Mouse (Mus musculus) stomach, postnatal 0 days (tissue): Measurements from ENCODE around the gene Hsd3b7. TPM values are rescaled to one million over a fixed set of nuclear protein-coding genes. Genes with fewer than 3 reads are reported as not detected.

Experiments used
- ATAC-seq: fragments of 200-750 bp; cut with Nextera tagmentation; 2 replicates; pipeline ENCODE4 v1.8.0; 2017; ENCODE audit not compliant: low FRiP score, low TSS enrichment
- DNase-seq: peaks from one replicate; pipeline ENCODE4 v3.0.0-alpha.2; 2016; ENCODE audit warnings: low spot score
- H3K27ac ChIP-seq: fragments of 300-500 bp; sonication (generic); replicated peaks from 2 replicates; pipeline ENCODE4 v1.5.1; 2014; ENCODE audit warnings: mild to moderate bottlenecking, control low read depth
- H3K27me3 ChIP-seq: fragments of 300-500 bp; sonication (generic); 2 replicates; pipeline ENCODE4 v1.6.1; 2014; ENCODE audit warnings: low read length; ENCODE audit not compliant: control insufficient read depth, insufficient read depth
- H3K36me3 ChIP-seq: fragments of 300-500 bp; sonication (generic); 2 replicates; pipeline ENCODE4 v1.6.1; 2014; ENCODE audit warnings: low read length, mixed read lengths; ENCODE audit not compliant: control insufficient read depth, insufficient read depth
- H3K4me1 ChIP-seq: fragments of 300-500 bp; sonication (generic); replicated peaks from 2 replicates; pipeline ENCODE4 v1.6.1; 2014; ENCODE audit warnings: antibody characterized with exemption; ENCODE audit not compliant: control insufficient read depth, insufficient read depth
- H3K4me2 ChIP-seq: fragments of 300-500 bp; sonication (generic); replicated peaks from 2 replicates; pipeline ENCODE4 v1.6.1; 2014; ENCODE audit warnings: low read depth, mild to moderate bottlenecking, control low read depth, moderate library complexity
- H3K4me3 ChIP-seq: fragments of 300-500 bp; sonication (generic); 2 replicates; pipeline ENCODE4 v1.5.1; 2014; ENCODE audit warnings: low read depth, low read length, control low read depth
- H3K9ac ChIP-seq: fragments of 300-500 bp; sonication (generic); 2 replicates; pipeline ENCODE4 v1.6.1; 2014; ENCODE audit warnings: mild to moderate bottlenecking, low read length, control low read depth, mixed read lengths
- H3K9me3 ChIP-seq: fragments of 300-500 bp; sonication (generic); 2 replicates; pipeline ENCODE4 v1.6.1; 2016; ENCODE audit warnings: low read length; ENCODE audit not compliant: control insufficient read depth
- CTCF ChIP-seq: IDR thresholded peaks from 2 replicates; pipeline ENCODE4 v1.5.1; 2016; ENCODE audit warnings: antibody characterized with exemption, low read depth, mild to moderate bottlenecking, moderate library complexity
- EP300 ChIP-seq: optimal IDR thresholded peaks from 2 replicates; pipeline ENCODE3; 2016; ENCODE audit warnings: antibody characterized with exemption
- WGBS: fragments of 180-500 bp; shearing (Covaris S2); extraction: QIAGEN DNeasy Blood & Tissue Kit; methylation state at CpG from one replicate; pipeline ENCODE4 v1.1.7; 2014; 5-methylcytosine and 5-hydroxymethylcytosine counted together
- polyA plus RNA-seq: library from polyadenylated mRNA; unstranded; fragments of >200 nt; fragmentation: Nextera tagmentation; extraction: Ambion mirVana; gene quantifications from 2 replicates; pipeline ENCODE4 v1.2.1, GENCODE M21; 2015

The Hsd3b7 gene
- polyA plus RNA-seq, 1 experiment from 2014 or later, result 31.7 TPM

- Histone ChIP-seq H3K4me1 (no peaks in the 10 kb centered on the region), H3K27me3 (no peaks in the 10 kb centered on the region), H3K9me3 (no peaks in the 10 kb centered on the region), H3K27ac (no peak overlapping the region), H3K4me3 (no peak overlapping the region), H3K4me2 (no peak overlapping the region), H3K9ac (no peak overlapping the region), H3K36me3 (peaks cover 6% of the 10 kb centered on the region; the same call in 1 of the 2 replicates)
- DNase-seq (no peak), ATAC-seq (peak; percentile 42)
- WGBS, result 39% methylated on average over 5 of the region's 5 CpGs
- TF ChIP-seq CTCF (no peak), EP300 (no peak)
Measured at GRCm38 (mm10) chr7:127850906-127851305, 50.5 kb downstream of the Hsd3b7 start.

Other genes with a start within 250 kb of the Hsd3b7 start
- 22.7 and 24.3 TPM in 2 replicates for gene Tmem265, start 239.2 kb upstream of the Hsd3b7 start, polyA plus RNA-seq
- 22.6 and 24.3 TPM in 2 replicates for gene Phkg2, start 227.3 kb upstream of the Hsd3b7 start, polyA plus RNA-seq
- 3.5 and 3.6 TPM in 2 replicates for gene Ccdc189, start 212.0 kb upstream of the Hsd3b7 start, polyA plus RNA-seq
- gene Rnf40, start 211.8 kb upstream of the Hsd3b7 start, polyA plus RNA-seq, result 17.1 and 18.7 TPM in 2 replicates
- gene Zfp629, start 184.8 kb upstream of the Hsd3b7 start, polyA plus RNA-seq, result 3.6 and 3.7 TPM in 2 replicates
- 42.2 and 46.8 TPM in 2 replicates for gene Bcl7c, start 91.7 kb upstream of the Hsd3b7 start, polyA plus RNA-seq
- gene Ctf1, start 87.9 kb upstream of the Hsd3b7 start, polyA plus RNA-seq, result 13.4 and 14.5 TPM in 2 replicates
- gene Ctf2, start 68.4 kb upstream of the Hsd3b7 start, polyA plus RNA-seq, result 0.08 and 0.13 TPM in 2 replicates
- 1.1 and 1.9 TPM in 2 replicates for gene Fbxl19, start 56.1 kb upstream of the Hsd3b7 start, polyA plus RNA-seq
- gene Orai3, start 30.8 kb upstream of the Hsd3b7 start, polyA plus RNA-seq, result 18.6 and 20.0 TPM in 2 replicates
- gene Setd1a, start 23.9 kb upstream of the Hsd3b7 start, polyA plus RNA-seq, result 6.9 and 8.0 TPM in 2 replicates
- gene Gm49388, start 15.0 kb upstream of the Hsd3b7 start, polyA plus RNA-seq, result not detected in 2 replicates
- 28.4 and 28.8 TPM in 2 replicates for gene Stx4a, start 23.7 kb downstream of the Hsd3b7 start, polyA plus RNA-seq
- 0.80 and 1.2 TPM in 2 replicates for gene Stx1b, start 23.9 kb downstream of the Hsd3b7 start, polyA plus RNA-seq
- 3.6 and 3.8 TPM in 2 replicates for gene Zfp646, start 75.6 kb downstream of the Hsd3b7 start, polyA plus RNA-seq
- gene Zfp668, start 76.2 kb downstream of the Hsd3b7 start, polyA plus RNA-seq, result 6.5 and 6.6 TPM in 2 replicates
- gene Prss53, start 90.4 kb downstream of the Hsd3b7 start, polyA plus RNA-seq, result 0.23 and 0.35 TPM in 2 replicates
- not detected in 2 replicates for gene Gm21974, start 94.8 kb downstream of the Hsd3b7 start, polyA plus RNA-seq
- gene Vkorc1, start 95.0 kb downstream of the Hsd3b7 start, polyA plus RNA-seq, result 123 and 130 TPM in 2 replicates
- 102 and 106 TPM in 2 replicates for gene Bckdk, start 103.5 kb downstream of the Hsd3b7 start, polyA plus RNA-seq
- gene Kat8, start 111.9 kb downstream of the Hsd3b7 start, polyA plus RNA-seq, result 15.1 and 16.6 TPM in 2 replicates
- 77.4 and 85.3 TPM in 2 replicates for gene Prss8, start 129.5 kb downstream of the Hsd3b7 start, polyA plus RNA-seq
- 9.1 and 9.7 TPM in 2 replicates for gene Prss36, start 146.1 kb downstream of the Hsd3b7 start, polyA plus RNA-seq
- 124 and 130 TPM in 2 replicates for gene Fus, start 166.9 kb downstream of the Hsd3b7 start, polyA plus RNA-seq
- 266 and 273 TPM in 2 replicates for gene Pycard, start 193.3 kb downstream of the Hsd3b7 start, polyA plus RNA-seq
- gene Trim72, start 203.3 kb downstream of the Hsd3b7 start, polyA plus RNA-seq, result 0.38 and 0.52 TPM in 2 replicates